Mouse (Mus musculus) MEL (cell line): Measurements from ENCODE around the gene Trpm4. TPM values are rescaled to one million over a fixed set of nuclear protein-coding genes. Genes with fewer than 3 reads are reported as not detected.

Source experiments
- DNase-seq: peaks from one replicate; pipeline ENCODE4 v3.0.0; 2011; ENCODE audit warnings: low read depth, low spot score
- H3K27ac ChIP-seq: 2 replicates; pipeline ENCODE4 v1.5.1; 2012; ENCODE audit warnings: low read depth, mild to moderate bottlenecking, control low read depth, low read length, moderate library complexity; ENCODE audit not compliant: control insufficient read depth
- H3K27me3 ChIP-seq, 2 experiments: fragments of 150-350 bp in 1 of 2; sonication (generic) in 1 of 2; 2 replicates each; pipeline ENCODE4 v1.6.1; 2012; ENCODE audit warnings: low read length in 2 of 2, mild to moderate bottlenecking in 2 of 2, improper control_type of control experiment in 1 of 2, moderate library complexity in 1 of 2; ENCODE audit not compliant: insufficient read depth in 2 of 2, control insufficient read depth in 1 of 2
- H3K36me3 ChIP-seq, 2 experiments: 2 replicates each; pipeline ENCODE4 v1.6.1; 2012 to 2014; ENCODE audit warnings: low read length in 2 of 2, improper control_type of control experiment in 1 of 2, inconsistent platforms in 1 of 2, mild to moderate bottlenecking in 1 of 2; ENCODE audit not compliant: insufficient read depth in 2 of 2, control insufficient read depth in 1 of 2
- H3K4me1 ChIP-seq, 2 experiments: fragments of 150-350 bp in 1 of 2; sonication (generic) in 1 of 2; 2 replicates each; pipeline ENCODE4 v1.6.1; 2012; ENCODE audit warnings: low read length in 2 of 2, improper control_type of control experiment in 1 of 2, mild to moderate bottlenecking in 1 of 2; ENCODE audit not compliant: insufficient read depth in 2 of 2, control insufficient read depth in 1 of 2
- H3K4me3 ChIP-seq, 2 experiments: fragments of 150-350 bp in 1 of 2; sonication (generic) in 1 of 2; 2 replicates each; pipeline ENCODE4 v1.5.1; 2012; ENCODE audit warnings: low read depth in 2 of 2, low read length in 2 of 2, mild to moderate bottlenecking in 2 of 2, moderate library complexity in 2 of 2, control low read depth in 1 of 2, improper control_type of control experiment in 1 of 2; ENCODE audit not compliant: control insufficient read depth in 1 of 2, insufficient read depth in 1 of 2
- H3K79me2 ChIP-seq: 2 replicates; pipeline ENCODE4 v1.6.1; 2012; ENCODE audit warnings: mild to moderate bottlenecking, low read length, moderate library complexity; ENCODE audit not compliant: control insufficient read depth, poor library complexity, insufficient read depth
- H3K9ac ChIP-seq: 2 replicates; pipeline ENCODE4 v1.6.1; 2012; ENCODE audit warnings: low read depth, mild to moderate bottlenecking, control low read depth, low read length, moderate library complexity; ENCODE audit not compliant: control insufficient read depth, poor library complexity, severe bottlenecking
- H3K9me3 ChIP-seq: fragments of 150-350 bp; sonication (generic); replicated peaks from 2 replicates; pipeline ENCODE4 v1.6.1; 2012; ENCODE audit warnings: mild to moderate bottlenecking, low read length, improper control_type of control experiment, moderate library complexity; ENCODE audit not compliant: insufficient read depth
- BHLHE40 ChIP-seq: IDR thresholded peaks from 2 replicates; pipeline ENCODE4 v1.6.1; 2012; ENCODE audit warnings: low read depth, mild to moderate bottlenecking, inconsistent platforms, low read length, improper control_type of control experiment, borderline replicate concordance
- CTCF ChIP-seq, 3 experiments: IDR thresholded peaks in 2 of 3; conservative IDR thresholded peaks in 1 of 3; 2 replicates each; pipeline ENCODE4 v1.5.1; 2011 to 2012; ENCODE audit warnings: low read length in 3 of 3, low read depth in 2 of 3, mild to moderate bottlenecking in 2 of 3, improper control_type of control experiment in 1 of 3, inconsistent platforms in 1 of 3, mixed read lengths in 1 of 3, moderate library complexity in 1 of 3; ENCODE audit not compliant: control insufficient read depth in 1 of 3, insufficient read depth in 1 of 3, poor library complexity in 1 of 3, severe bottlenecking in 1 of 3
- E2F4 ChIP-seq: IDR thresholded peaks from 2 replicates; pipeline ENCODE4 v1.6.1; 2011; ENCODE audit warnings: low read depth, low read length, improper control_type of control experiment, borderline replicate concordance
- ELF1 ChIP-seq: IDR thresholded peaks from 2 replicates; pipeline ENCODE4 v1.6.1; 2014; ENCODE audit warnings: low read depth, mild to moderate bottlenecking, inconsistent platforms, low read length, improper control_type of control experiment, moderate library complexity
- EP300 ChIP-seq, 2 experiments: IDR thresholded peaks; 2 replicates each; pipeline ENCODE4 v1.6.1; 2011; ENCODE audit warnings: improper control_type of control experiment in 2 of 2, low read length in 2 of 2, low read depth in 1 of 2, mild to moderate bottlenecking in 1 of 2
- ETS1 ChIP-seq: IDR thresholded peaks from 2 replicates; pipeline ENCODE4 v1.6.1; 2012; ENCODE audit warnings: low read depth, mild to moderate bottlenecking, inconsistent platforms, low read length, improper control_type of control experiment, moderate library complexity
- GATA1 ChIP-seq: IDR thresholded peaks from 2 replicates; pipeline ENCODE4 v1.6.1; 2011; ENCODE audit warnings: low read depth, low read length, improper control_type of control experiment
- HCFC1 ChIP-seq: IDR thresholded peaks from 2 replicates; pipeline ENCODE4 v1.6.1; 2012; ENCODE audit warnings: low read depth, mild to moderate bottlenecking, inconsistent platforms, low read length, improper control_type of control experiment, moderate library complexity
- KAT2A ChIP-seq: conservative IDR thresholded peaks from 2 replicates; pipeline ENCODE4 v1.6.1; 2012; ENCODE audit warnings: low read depth, low read length, improper control_type of control experiment, inconsistent platforms
- MAX ChIP-seq: IDR thresholded peaks from 2 replicates; pipeline ENCODE4 v1.6.1; 2011; ENCODE audit warnings: low read length, improper control_type of control experiment
- MAZ ChIP-seq: IDR thresholded peaks from 2 replicates; pipeline ENCODE4 v1.6.1; 2012; ENCODE audit warnings: low read depth, mild to moderate bottlenecking, inconsistent platforms, low read length, improper control_type of control experiment
- MEF2A ChIP-seq: IDR thresholded peaks from 2 replicates; pipeline ENCODE4 v1.6.1; 2014; ENCODE audit warnings: low read depth, mild to moderate bottlenecking, inconsistent platforms, low read length, improper control_type of control experiment; ENCODE audit not compliant: poor library complexity, insufficient replicate concordance, severe bottlenecking; ENCODE audit errors: extremely low read depth
- MXI1 ChIP-seq: IDR thresholded peaks from 2 replicates; pipeline ENCODE4 v1.6.1; 2011; ENCODE audit warnings: mild to moderate bottlenecking, low read depth, low read length, improper control_type of control experiment
- MYB ChIP-seq: IDR thresholded peaks from 2 replicates; pipeline ENCODE4 v1.6.1; 2011; ENCODE audit warnings: mild to moderate bottlenecking, low read depth, low read length, improper control_type of control experiment
- MYC ChIP-seq: IDR thresholded peaks from 2 replicates; pipeline ENCODE4 v1.6.1; 2011; ENCODE audit warnings: low read depth, mild to moderate bottlenecking, low read length, improper control_type of control experiment, moderate library complexity
- NRF1 ChIP-seq: IDR thresholded peaks from 2 replicates; pipeline ENCODE4 v1.6.1; 2014; ENCODE audit warnings: low read depth, mild to moderate bottlenecking, inconsistent platforms, low read length, improper control_type of control experiment, moderate library complexity; ENCODE audit not compliant: poor library complexity, insufficient read depth, severe bottlenecking
- POLR2A ChIP-seq, 2 experiments: IDR thresholded peaks; 2 replicates each; pipeline ENCODE4 v1.6.1; 2011 to 2012; ENCODE audit warnings: low read length in 2 of 2, mild to moderate bottlenecking in 2 of 2, control low read depth in 1 of 2, improper control_type of control experiment in 1 of 2, low read depth in 1 of 2, moderate library complexity in 1 of 2; ENCODE audit not compliant: control insufficient read depth in 1 of 2, insufficient read depth in 1 of 2, poor library complexity in 1 of 2
- POLR2AphosphoS2 ChIP-seq: IDR thresholded peaks from 2 replicates; pipeline ENCODE4 v1.6.1; 2011; ENCODE audit warnings: low read length, improper control_type of control experiment
- RAD21 ChIP-seq: IDR thresholded peaks from 2 replicates; pipeline ENCODE4 v1.6.1; 2011; ENCODE audit warnings: mild to moderate bottlenecking, low read depth, low read length, improper control_type of control experiment
- SIN3A ChIP-seq: IDR thresholded peaks from 2 replicates; pipeline ENCODE4 v1.6.1; 2012; ENCODE audit warnings: low read length, improper control_type of control experiment, inconsistent platforms
- SMC3 ChIP-seq: IDR thresholded peaks from 2 replicates; pipeline ENCODE4 v1.6.1; 2011; ENCODE audit warnings: low read depth, low read length, improper control_type of control experiment
- TBP ChIP-seq: IDR thresholded peaks from 2 replicates; pipeline ENCODE4 v1.8.0; 2011; ENCODE audit warnings: low read depth, low read length, improper control_type of control experiment
- TCF12 ChIP-seq: IDR thresholded peaks from 2 replicates; pipeline ENCODE4 v1.6.1; 2014; ENCODE audit warnings: low read depth, mild to moderate bottlenecking, inconsistent platforms, low read length, improper control_type of control experiment, moderate library complexity
- USF1 ChIP-seq: IDR thresholded peaks from 2 replicates; pipeline ENCODE4 v1.6.1; 2014; ENCODE audit warnings: low read depth, mild to moderate bottlenecking, inconsistent platforms, low read length, improper control_type of control experiment, moderate library complexity
- ZC3H11A ChIP-seq: IDR thresholded peaks from 2 replicates; pipeline ENCODE4 v1.6.1; 2012; ENCODE audit warnings: low read depth, mild to moderate bottlenecking, inconsistent platforms, low read length, improper control_type of control experiment
- ZKSCAN1 ChIP-seq: IDR thresholded peaks from 2 replicates; pipeline ENCODE4 v1.6.1; 2012; ENCODE audit warnings: low read depth, mild to moderate bottlenecking, inconsistent platforms, low read length, improper control_type of control experiment, moderate library complexity
- ZMIZ1 ChIP-seq: IDR thresholded peaks from 2 replicates; pipeline ENCODE4 v1.6.1; 2012; ENCODE audit warnings: low read depth, mild to moderate bottlenecking, inconsistent platforms, low read length, improper control_type of control experiment, moderate library complexity
- polyA plus RNA-seq, 2 experiments: library from polyadenylated mRNA; stranded (reverse) in 1 of 2; unstranded in 1 of 2; fragments of >175 nt in 1 of 2; fragments of >200 nt in 1 of 2; gene quantifications; 2 replicates each; pipeline versions ENCODE4 v1.2.1 to v1.2.4; 2012; ENCODE audit warnings: low replicate concordance in 2 of 2, low read depth in 1 of 2; ENCODE audit not compliant: insufficient read length in 2 of 2, insufficient read depth in 1 of 2, missing spikeins in 1 of 2
- total RNA-seq: library from RNA; depleted of rRNA; stranded (reverse); fragments of 300-350 nt; gene quantifications from 2 replicates; pipeline ENCODE4 v1.2.3, GENCODE M21; 2012

Gene Trpm4
- total and polyA plus RNA-seq, 3 experiments = 4.8 to 6.9 TPM; not detected in 1

DNA sequence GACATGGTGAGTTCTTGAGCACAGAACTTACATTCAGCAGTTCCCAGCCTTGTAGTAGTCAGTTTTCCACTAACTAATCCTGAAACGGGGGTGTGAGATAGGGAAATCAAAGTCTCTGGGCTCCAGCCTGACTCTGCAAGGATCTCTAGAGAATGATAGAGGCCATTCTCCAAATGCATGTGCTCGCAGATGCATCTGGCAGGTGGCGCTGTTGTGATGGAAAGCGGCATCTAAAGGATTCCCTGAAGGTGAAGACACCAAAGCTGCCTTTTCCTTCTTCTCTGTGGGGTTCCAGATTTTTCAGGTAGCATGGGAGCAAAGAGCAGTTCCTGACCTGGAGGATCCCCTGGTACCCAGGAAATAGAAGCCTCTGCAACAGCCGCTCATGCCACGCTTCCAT, 33.3 kb downstream of the Trpm4 start:
- H3K9me3 ChIP-seq = no peaks in the 10 kb centered on the region
- H3K27ac ChIP-seq = no peak overlapping the region
- H3K79me2 ChIP-seq = no peaks in the 10 kb centered on the region
- TF ChIP-seq USF1 (no peak), SMC3 (peak; percentile 65), ELF1 (no peak), HCFC1 (no peak), RAD21 (peak; percentile 44), MYB (no peak), ZC3H11A (peak; percentile 37), POLR2AphosphoS2 (no peak), ETS1 (no peak), MAX (peak; percentile 64), CTCF (IDR thresholded peaks at IDR 0.05 in 2 of 3, conservative IDR thresholded peaks at IDR 0.05 in 1 of 3; ENCODE audit: control insufficient read depth in 1 of 3, insufficient read depth in 1 of 3, low read depth in 2 of 3, low read length in 3 of 3, poor library complexity in 1 of 3, severe bottlenecking in 1 of 3) (peak; percentile 46 to 71 (median 71); a peak in 5 of 6 replicates), MEF2A (no peak), MXI1 (no peak), NRF1 (no peak), MYC (peak; percentile 74), POLR2A (IDR thresholded peaks at IDR 0.05; ENCODE audit: control insufficient read depth in 1 of 2, insufficient read depth in 1 of 2, low read depth in 1 of 2, low read length in 2 of 2, poor library complexity in 1 of 2) (no peak)
- H3K4me3 ChIP-seq = no peak overlapping the region
- no peaks in the 10 kb centered on the region for H3K36me3 ChIP-seq
- no peak overlapping the region for H3K9ac ChIP-seq
- H3K4me1 ChIP-seq = no peaks in the 10 kb centered on the region
- peak; percentile 59 for DNase-seq
- no peaks in the 10 kb centered on the region for H3K27me3 ChIP-seq

GRCm38 (mm10) chr7:45299752-45300151, 33.8 kb downstream of the Trpm4 start:
- no peak for TF ChIP-seq TCF12
- no peak for TF ChIP-seq KAT2A
- TF ChIP-seq GATA1 = no peak
- TF ChIP-seq MAZ = 0 out of 2 replicates have a peak, but pooled peaks have one; percentile 15
- peak; percentile 49; the same call in 1 of the 2 replicates for TF ChIP-seq SIN3A
- TF ChIP-seq ETS1 = no peak
- no peak for TF ChIP-seq BHLHE40
- no peak for TF ChIP-seq MAX
- TF ChIP-seq ELF1 = no peak
- peak; percentile 81 for TF ChIP-seq SMC3
- no peak for TF ChIP-seq EP300 (IDR thresholded peaks at IDR 0.05; ENCODE audit: low read depth in 1 of 2, low read length in 2 of 2)
- no peak for TF ChIP-seq MEF2A
- TF ChIP-seq MXI1 = no peak
- TF ChIP-seq E2F4 = no peak
- TF ChIP-seq RAD21 = peak; percentile 90
- peak; percentile 78 for TF ChIP-seq TBP
- TF ChIP-seq POLR2A (IDR thresholded peaks at IDR 0.05; ENCODE audit: control insufficient read depth in 1 of 2, insufficient read depth in 1 of 2, low read depth in 1 of 2, low read length in 2 of 2, poor library complexity in 1 of 2) = no peak
- no peak for TF ChIP-seq POLR2AphosphoS2
- TF ChIP-seq HCFC1 = no peak
- TF ChIP-seq MYB = no peak
- TF ChIP-seq CTCF (IDR thresholded peaks at IDR 0.05 in 2 of 3, conservative IDR thresholded peaks at IDR 0.05 in 1 of 3; ENCODE audit: control insufficient read depth in 1 of 3, insufficient read depth in 1 of 3, low read depth in 2 of 3, low read length in 3 of 3, poor library complexity in 1 of 3, severe bottlenecking in 1 of 3) = peak; percentile 77 to 94 (median 81)
- TF ChIP-seq ZC3H11A = peak; percentile 72
- TF ChIP-seq ZMIZ1 = no peak
- no peak for TF ChIP-seq ZKSCAN1
- TF ChIP-seq, all 39 proteins: peak for 7
- peak; percentile 89 for DNase-seq
- Histone ChIP-seq H3K9me3 (no peaks in the 10 kb centered on the region), H3K9ac (no peak overlapping the region), H3K27me3 (no peaks in the 10 kb centered on the region), H3K4me1 (no peaks in the 10 kb centered on the region), H3K36me3 (no peaks in the 10 kb centered on the region), H3K79me2 (no peaks in the 10 kb centered on the region), H3K4me3 (no peak overlapping the region), H3K27ac (no peak overlapping the region)
